Mouse (Mus musculus): Measurements from ENCODE around the gene Wnt11.

The Wnt11 gene

GRCm38 (mm10) chr7:98834711-98835321, at the start of gene Wnt11:
TSS of gene Wnt11 (plus strand) at chr7:98835112.
- DNase-seq (ENCODE audit: low spot score) = no peak

DNA sequence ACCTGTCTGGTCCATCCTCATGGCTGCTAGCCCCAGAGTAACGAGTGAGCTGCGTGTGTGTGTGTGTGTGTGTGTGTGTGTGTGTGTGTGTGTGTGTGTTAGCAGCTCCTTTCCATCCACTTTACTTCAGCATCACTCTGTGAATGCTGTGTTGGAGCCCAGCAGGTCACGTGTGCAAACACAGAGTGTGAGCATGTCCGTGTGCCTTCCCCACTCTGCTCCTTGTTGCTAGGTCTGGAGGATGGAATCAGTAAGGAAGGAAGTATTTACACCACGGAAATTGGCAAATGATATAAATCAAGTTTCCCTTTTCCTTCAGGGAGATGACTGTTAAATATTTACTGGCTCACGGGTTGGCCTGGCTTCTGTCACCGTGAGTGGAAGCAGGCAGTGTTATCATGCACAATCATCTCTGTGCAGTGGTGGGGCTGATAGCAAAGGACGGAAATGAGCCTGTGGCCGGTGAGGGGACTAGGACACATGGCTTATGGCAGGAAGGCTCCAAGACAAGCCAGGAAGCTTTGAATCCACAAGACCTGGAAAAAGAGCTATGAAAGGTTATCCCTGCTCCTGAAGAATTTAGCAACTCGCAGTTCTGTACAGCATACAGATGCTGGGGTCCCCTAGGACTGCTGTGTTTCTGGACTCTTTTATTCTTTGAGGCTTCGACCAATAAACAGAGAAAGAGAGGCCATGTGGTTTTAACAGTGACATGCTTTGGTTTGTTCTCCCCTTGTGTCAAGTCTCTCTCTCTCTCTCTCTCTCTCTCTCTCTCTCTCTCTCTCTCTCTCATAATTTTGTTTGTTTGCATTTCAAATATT, 47.9 kb upstream of the Wnt11 start:
- DNase-seq (ENCODE audit: low spot score) = no peak

- DNase-seq (ENCODE audit: low spot score) = no peak
These were observed 46.2 kb upstream of the Wnt11 start for GRCm38 (mm10) chr7:98788721-98789120.

DNA sequence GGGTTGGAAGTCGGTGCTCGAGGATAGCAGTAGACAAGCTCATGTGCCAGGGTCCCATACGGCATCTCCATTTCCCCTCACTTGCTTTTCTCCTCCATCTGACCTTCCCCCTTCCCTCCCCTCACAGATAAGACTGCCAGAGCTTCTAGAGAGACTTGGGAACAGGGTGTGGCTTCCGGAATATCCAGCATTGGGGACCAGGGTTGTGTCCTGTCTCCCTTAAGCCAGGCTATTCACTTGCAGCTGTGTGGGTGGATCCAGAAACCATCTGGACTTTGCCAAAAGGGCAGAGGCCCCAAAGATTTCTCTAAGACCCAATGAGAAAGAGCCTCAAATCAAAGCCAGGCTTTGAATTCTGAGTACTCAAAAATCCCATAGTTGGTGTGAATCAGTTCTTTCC, 45.8 kb upstream of the Wnt11 start:
- no peak for DNase-seq (ENCODE audit: low spot score)

DNA sequence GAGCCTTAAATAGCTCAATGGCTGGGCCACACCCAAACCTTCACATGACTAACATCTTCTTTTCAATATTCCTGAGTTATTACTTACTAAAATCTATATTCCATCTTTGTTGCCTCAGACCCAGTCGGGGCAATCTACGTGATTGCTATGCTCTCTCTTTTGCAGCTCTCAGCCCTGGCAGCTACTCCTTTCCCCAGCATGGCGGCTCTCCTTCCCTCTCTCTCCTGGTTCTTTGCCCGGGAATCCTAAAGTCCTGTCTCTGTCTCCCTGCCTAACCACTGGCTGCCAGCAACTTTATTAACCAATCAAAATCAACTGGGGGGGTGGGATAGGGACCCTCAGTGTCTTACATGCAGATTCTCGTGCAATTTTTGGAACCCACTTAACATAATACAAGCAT, 43.0 kb upstream of the Wnt11 start:
- DNase-seq (ENCODE audit: low spot score) = no peak

GRCm38 (mm10) chr7:98793811-98794210, 41.1 kb upstream of the Wnt11 start:
- no peak for DNase-seq (ENCODE audit: low spot score)

DNA sequence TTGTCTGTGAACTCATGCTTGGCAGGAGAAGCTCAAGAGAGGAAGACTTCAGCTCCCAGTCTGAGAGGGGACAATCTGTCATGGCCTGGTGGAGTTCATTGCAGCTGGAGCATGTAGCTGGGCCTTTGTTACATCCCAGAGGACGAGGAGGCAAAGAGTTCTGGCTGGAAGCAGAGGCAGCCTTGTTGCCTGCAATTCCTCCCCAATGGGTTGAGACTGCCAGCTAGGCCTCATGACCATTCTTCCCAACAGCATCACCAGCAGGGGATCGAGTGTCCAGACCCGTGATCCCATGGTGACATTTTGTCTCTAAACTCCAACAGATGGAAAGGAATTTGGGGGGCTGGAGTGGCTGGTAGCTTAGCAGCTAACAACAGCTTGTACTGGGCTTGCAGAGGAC, 40.5 kb upstream of the Wnt11 start:
- DNase-seq (ENCODE audit: low spot score) = no peak

- no peak for DNase-seq (ENCODE audit: low spot score)
These were observed 39.3 kb upstream of the Wnt11 start for GRCm38 (mm10) chr7:98795637-98796036.

DNA sequence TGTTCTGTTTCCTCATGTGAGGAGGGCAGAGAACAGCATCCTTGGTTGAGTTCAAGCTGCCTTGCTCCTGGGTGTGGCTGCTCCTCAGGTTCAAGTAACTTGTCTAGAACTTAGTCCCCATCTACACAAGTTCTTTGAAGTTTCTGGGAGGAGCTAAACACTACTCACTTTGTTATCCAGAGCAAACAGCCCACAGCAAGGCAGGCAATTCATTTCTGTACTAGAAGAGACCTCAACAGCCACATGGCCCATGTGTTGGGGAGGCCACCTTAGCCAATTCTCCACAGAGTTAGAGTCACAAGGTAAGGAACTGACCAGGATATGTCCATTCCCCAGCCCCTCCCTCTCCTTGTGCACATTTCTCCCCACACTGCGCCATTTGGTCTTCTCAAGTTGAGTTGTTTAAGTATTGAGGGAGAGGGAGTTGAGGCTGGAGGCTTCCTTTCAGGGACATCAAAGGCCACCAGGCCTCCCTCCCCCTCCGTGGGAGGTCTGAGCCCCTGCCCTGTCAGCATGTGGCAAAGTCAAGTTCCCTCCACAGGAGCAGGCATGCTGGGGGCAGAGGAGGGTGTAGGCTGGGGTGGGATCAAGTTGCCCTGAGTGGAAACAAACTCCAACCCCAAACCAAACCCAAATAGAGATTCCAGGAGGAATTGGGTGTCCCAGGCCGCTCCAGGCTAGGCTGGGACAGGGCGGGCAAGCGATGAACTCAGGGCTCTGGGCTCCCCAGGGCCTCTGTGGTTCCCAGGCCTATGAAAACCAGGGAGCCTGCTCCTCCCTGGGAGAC, 37.4 kb upstream of the Wnt11 start:
- DNase-seq (ENCODE audit: low spot score) = no peak

DNA sequence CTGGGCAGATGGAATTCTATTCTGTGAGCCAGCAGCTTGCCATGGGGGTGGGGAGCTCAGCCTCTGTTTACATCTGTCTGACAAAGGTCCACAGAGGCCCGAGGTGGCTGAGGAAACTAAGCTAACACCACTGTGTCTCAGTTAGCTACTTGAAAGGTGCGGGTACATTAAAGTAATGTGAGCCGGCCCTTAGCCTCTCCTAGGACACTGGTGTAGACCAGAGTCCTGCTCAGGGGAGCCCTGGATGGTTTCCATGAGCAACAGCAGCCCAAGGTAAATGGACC, 36.8 kb upstream of the Wnt11 start:
- DNase-seq (ENCODE audit: low spot score) = no peak

GRCm38 (mm10) chr7:98800435-98800834, 34.5 kb upstream of the Wnt11 start:
- no peak for DNase-seq (ENCODE audit: low spot score)

GRCm38 (mm10) chr7:98801086-98801485, 33.8 kb upstream of the Wnt11 start:
- no peak for DNase-seq (ENCODE audit: low spot score)

- DNase-seq (ENCODE audit: low spot score) = no peak
These were observed 31.7 kb upstream of the Wnt11 start for GRCm38 (mm10) chr7:98803181-98803580.

DNA sequence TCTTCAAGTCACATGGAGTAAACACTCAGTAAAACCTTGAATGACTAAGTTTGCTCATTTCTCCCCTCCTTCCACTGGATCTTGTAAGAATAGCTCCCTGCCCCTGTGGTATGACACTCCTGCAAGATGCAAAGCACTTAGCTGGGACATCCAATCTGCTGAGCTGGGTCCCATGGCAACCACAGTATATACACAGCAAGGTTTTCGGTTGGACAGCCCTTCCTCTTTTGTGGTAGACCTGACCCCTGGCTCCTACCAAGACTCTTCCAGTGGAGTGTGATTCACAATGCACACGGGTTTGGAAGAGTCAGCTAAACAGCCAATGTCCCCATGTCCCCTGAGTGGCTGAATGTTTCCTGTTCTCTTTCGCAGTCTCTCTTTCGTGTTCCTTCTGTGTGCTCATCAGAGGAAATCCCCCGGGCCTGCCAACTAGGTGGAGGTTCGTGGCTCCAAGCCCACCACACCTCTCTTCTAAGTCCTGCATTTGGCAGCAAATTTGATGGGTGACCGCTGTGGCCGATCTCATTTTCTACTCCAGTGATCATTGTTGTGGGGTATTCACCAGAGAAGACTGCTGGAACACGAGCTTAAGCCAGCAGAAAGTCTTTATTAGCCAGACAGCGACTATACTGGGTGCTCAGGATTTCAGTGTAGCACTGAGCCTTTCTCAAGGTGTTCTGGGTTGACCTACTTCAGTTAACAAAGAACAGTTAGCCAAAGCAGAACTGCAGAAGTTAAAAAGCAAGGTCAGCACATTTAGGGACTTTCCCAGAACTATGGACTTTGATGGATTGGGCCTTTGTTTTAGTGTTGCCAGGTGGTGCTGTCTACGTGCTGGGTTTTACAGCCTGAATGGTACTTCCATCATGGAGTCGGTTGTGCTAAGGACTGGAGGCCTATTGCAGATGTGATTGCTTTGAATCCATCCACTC, 29.8 kb upstream of the Wnt11 start:
- DNase-seq (ENCODE audit: low spot score) = no peak

DNA sequence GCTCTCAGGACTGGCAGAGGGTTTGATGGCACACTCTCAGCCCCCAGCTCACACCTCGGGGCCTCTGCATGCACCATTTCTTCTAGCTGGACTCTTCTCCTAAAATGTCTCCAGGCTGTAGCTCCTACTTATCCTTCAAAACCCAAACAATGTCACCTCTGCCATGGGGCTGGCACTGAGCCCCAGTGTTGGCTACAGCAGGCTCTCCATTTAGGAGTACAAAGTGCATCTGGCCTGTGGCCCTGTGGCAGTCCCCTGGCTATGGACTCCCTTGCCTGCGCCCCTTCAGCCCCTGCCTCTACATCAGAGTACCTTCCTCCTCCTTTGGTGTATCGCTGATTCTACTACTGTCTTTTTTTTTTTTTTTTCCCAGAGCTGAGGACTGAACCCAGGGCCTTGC, 28.0 kb upstream of the Wnt11 start:
- DNase-seq (ENCODE audit: low spot score) = no peak

GRCm38 (mm10) chr7:98809372-98809771, 25.5 kb upstream of the Wnt11 start:
- DNase-seq (ENCODE audit: low spot score) = no peak

DNA sequence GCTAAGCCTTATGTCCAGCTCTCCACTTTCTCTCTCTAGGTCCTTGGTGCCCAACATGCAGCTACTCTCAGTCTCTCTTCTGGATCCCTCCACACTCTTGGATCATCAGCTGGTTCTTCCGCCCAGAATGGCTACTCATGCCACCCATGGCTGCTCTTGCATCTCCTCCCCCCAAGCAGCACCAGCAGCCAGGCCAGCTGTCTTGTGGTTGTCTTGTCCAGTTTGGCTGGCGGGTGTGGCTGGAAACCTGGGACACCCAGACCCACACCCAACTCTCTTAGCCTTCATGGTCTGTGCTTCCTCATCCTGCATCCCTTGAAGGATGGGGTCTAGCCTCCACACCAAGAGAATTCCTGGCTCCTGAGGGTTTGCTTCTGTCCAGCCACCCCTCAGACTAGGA, 24.3 kb upstream of the Wnt11 start:
- DNase-seq (ENCODE audit: low spot score) = no peak

DNA sequence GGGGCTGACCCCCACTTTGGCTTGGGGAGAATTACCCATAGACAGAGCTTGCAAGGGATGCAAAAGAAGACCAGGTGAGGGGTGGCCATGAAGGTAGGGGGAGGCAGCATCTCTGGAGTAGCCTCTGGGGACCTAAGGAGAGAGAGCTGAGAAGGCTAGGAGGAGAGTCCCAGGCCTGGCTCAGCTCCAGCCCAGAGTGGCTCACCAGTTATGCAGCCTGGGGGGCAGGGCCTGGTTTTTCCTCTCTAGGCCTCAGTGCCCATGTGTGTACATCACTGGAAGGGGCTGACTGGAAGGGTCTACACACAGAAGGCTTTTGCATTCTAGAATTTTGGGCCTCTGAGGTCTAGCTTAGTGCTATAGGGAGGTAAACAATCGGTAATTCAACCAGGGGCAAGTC, 14.4 kb upstream of the Wnt11 start:
- no peak for DNase-seq (ENCODE audit: low spot score)

DNA sequence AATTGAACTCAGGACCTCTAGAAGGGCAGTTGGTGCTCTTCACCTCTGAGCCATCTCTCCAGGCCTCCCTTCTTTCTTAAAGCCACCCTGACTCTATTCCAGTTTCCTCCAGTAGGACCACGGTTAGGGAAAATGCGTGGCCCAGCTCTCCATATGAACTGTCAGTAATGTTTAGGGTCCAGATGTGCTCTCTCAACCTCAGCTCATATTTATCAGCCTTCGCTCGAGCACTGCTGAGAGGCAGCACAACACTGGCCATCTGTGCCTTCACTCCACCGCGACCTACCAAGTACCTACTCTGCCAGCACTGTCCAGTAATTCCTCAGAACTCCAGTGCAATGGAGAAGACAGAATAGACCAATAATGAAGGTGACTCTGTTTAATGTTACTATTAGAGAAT, 12.0 kb upstream of the Wnt11 start:
- DNase-seq (ENCODE audit: low spot score) = no peak

DNA sequence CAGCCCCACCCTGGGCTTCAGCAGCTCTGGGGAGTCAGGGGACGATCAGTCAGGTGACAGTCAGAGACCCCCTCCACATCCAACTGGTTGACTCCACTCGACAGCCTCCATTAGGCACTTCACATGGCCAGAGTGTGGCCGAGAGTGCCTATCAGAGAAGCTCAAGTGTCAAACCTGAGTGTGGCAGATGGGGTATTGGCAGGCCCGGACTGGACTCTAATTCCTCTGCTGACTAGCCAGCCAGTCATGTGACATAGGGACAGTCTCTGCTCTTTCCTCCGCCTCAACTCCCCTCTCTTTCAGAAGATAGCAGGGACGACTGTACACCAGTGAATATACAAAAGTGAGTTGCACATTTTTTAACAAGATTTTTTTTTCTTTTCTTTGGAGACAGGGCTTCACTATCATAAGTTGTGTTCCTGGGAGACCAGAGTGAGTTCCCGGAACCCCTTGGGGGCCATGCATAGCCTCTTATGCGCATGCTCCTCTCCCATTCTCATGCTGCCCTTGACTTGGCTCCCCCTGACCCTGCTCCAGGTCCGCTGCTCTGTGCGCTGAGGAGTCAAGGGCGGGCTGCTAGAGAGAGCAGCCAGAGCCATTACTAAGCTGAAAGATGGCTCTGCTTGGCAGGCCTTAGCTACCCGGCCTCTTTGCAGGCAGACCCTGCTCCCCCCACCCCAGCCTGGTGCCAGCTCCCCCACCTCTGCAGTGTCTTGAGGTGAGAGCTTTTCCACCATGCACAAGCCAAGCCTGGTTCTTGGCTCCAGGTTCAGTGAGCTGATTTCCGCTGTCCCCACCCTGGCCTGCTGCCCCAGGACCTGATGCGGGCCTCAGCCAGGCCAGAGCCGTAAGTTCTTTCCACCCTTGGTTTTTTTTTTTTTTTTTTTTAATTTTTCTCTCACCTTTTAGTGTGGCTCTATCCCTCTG, 10.8 kb upstream of the Wnt11 start:
- DNase-seq (ENCODE audit: low spot score) = no peak

DNA sequence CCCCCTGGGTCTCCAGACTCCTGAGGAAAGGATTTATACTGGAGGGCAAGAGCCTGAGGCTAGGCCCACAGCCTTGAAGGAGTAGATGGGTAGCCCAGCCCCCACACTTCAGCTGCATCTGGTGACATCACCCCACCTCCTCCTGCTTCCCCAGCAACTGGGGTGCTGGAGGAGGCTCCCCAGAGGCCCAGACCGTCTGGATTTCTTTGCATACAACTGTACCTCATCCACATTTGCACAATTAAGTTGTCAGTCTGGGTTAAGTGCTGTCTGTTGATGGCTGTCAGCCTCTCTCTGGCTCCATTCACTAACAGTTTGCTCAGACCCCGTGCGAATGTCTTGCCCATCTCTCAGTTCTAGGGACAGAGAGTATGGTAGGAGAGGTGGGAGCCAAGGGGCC, 6.9 kb upstream of the Wnt11 start:
- no peak for DNase-seq (ENCODE audit: low spot score)
